Mouse (Mus musculus) adrenal gland, adult 10 weeks (tissue): ENCODE measurements around the gene Spata31d1b. TPM values are rescaled to one million over a fixed set of nuclear protein-coding genes. Genes with fewer than 3 reads are reported as not detected.

ENCODE experiments used
- polyA plus RNA-seq: library from polyadenylated mRNA; stranded (reverse); fragments of 350-450 nt; fragmentation: Illumina TruSeq; extraction: RNeasy Lipid Tissue Mini Kit (QIAGEN cat#74804); gene quantifications from one replicate; pipeline ENCODE4 v1.2.3, GENCODE M21; 2014; ENCODE audit warnings: low read depth, low replicate concordance

Spata31d1b gene
- polyA plus RNA-seq: not detected

GRCm38 (mm10) chr13:59711984-59712383 is at the start of gene Spata31d1b:
TSS of gene Spata31d1b (plus strand) at chr13:59712284.

GRCm38 (mm10) chr13:59675151-59676011 is 36.7 kb upstream of the Spata31d1b start, which contains the start of gene Golm1:
TSS of gene Golm1 (minus strand) at chr13:59675811.

GRCm38 (mm10) chr13:59694008-59694407 is 18.1 kb upstream of the Spata31d1b start, which contains the start of gene 4921517D22Rik:
TSS of gene 4921517D22Rik (minus strand) at chr13:59694108.

GRCm38 (mm10) chr13:59710230-59710629 is 1.9 kb upstream of the Spata31d1b start, which contains the start of gene Spata31d1a:
TSS of gene Spata31d1a (minus strand) at chr13:59710330.

DNA sequence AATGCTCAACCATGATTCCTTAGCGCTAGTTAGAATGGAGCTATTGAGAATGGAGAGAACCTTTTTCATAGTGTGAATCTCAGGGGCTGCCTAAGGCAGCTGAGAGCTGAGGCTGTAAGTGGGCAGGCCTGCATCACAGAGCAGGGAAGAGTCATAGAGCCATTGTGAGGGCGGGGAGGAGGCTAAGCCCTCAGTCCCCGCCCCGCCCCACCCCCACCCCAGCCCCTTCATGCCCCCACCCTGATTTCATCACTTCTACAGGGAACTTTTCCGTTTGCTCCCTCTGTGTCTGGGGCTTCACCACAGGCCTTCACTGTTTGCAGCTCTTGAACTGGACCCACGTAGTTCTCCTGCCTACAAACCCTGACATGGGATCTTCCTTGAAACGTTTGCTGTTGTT is 19.6 kb downstream of the Spata31d1b start, which contains the start of gene Spata31d1d:
TSS of gene Spata31d1d (minus strand) at position 101 of the 400 bp plus-strand sequence.

GRCm38 (mm10) chr13:59746711-59747110 is 34.6 kb downstream of the Spata31d1b start, which contains the start of gene 1700014D04Rik:
TSS of gene 1700014D04Rik (minus strand) at chr13:59746752.

Other genes with a start within 250 kb of the Spata31d1b start
- gene Agtpbp1, start 127.1 kb upstream of the Spata31d1b start, polyA plus RNA-seq: 53.8 TPM
- gene Naa35, start 127.0 kb upstream of the Spata31d1b start, polyA plus RNA-seq: 151 TPM
- gene Golm1, start 36.5 kb upstream of the Spata31d1b start, polyA plus RNA-seq: 7.7 TPM
- not detected for gene 4921517D22Rik, start 18.2 kb upstream of the Spata31d1b start, polyA plus RNA-seq
- gene Spata31d1a, start 2.0 kb upstream of the Spata31d1b start, polyA plus RNA-seq: not detected
- gene Spata31d1d, start 19.5 kb downstream of the Spata31d1b start, polyA plus RNA-seq: not detected
- not detected for gene 1700014D04Rik, start 34.5 kb downstream of the Spata31d1b start, polyA plus RNA-seq
- gene Isca1, start 57.5 kb downstream of the Spata31d1b start, polyA plus RNA-seq: 121 TPM
- not detected for gene Gm49354, start 70.0 kb downstream of the Spata31d1b start, polyA plus RNA-seq
- 181 TPM for gene Tut7, start 110.9 kb downstream of the Spata31d1b start, polyA plus RNA-seq